Mouse (Mus musculus) spleen, adult 2 months (tissue): ENCODE measurements around the gene Cops4.

Experiments used
- CTCF ChIP-seq: fragments of 200-500 bp; IDR thresholded peaks from 2 replicates; pipeline ENCODE4 v1.5.1; 2011; ENCODE audit warnings: mild to moderate bottlenecking, inconsistent platforms; ENCODE audit not compliant: insufficient read depth, insufficient read length, insufficient replicate concordance; ENCODE audit errors: extremely low read depth
- POLR2A ChIP-seq: fragments of 200-500 bp; IDR thresholded peaks from 2 replicates; pipeline ENCODE4 v1.6.1; 2011; ENCODE audit warnings: low read depth, low read length, inconsistent platforms

GRCm38 (mm10) chr5:100587136-100587535 is 69.0 kb downstream of the Cops4 start:
- TF ChIP-seq CTCF (no peak), POLR2A (no peak)
